Mouse (Mus musculus) MEL (cell line): Measurements from ENCODE around the gene Elmod3.

Experiments used
- CHD2 ChIP-seq: IDR thresholded peaks from 2 replicates; pipeline ENCODE4 v1.6.1; 2011; ENCODE audit warnings: low read length, improper control_type of control experiment
- CTCF ChIP-seq, 3 experiments: IDR thresholded peaks in 2 of 3; conservative IDR thresholded peaks in 1 of 3; 2 replicates each; pipeline ENCODE4 v1.5.1; 2011 to 2012; ENCODE audit warnings: low read length in 3 of 3, low read depth in 2 of 3, mild to moderate bottlenecking in 2 of 3, improper control_type of control experiment in 1 of 3, inconsistent platforms in 1 of 3, mixed read lengths in 1 of 3, moderate library complexity in 1 of 3; ENCODE audit not compliant: control insufficient read depth in 1 of 3, insufficient read depth in 1 of 3, poor library complexity in 1 of 3, severe bottlenecking in 1 of 3
- JUND ChIP-seq: IDR thresholded peaks from 2 replicates; pipeline ENCODE4 v1.6.1; 2011; ENCODE audit warnings: low read depth, mild to moderate bottlenecking, improper control_type of control experiment, low read length
- MAX ChIP-seq: IDR thresholded peaks from 2 replicates; pipeline ENCODE4 v1.6.1; 2011; ENCODE audit warnings: low read length, improper control_type of control experiment
- POLR2A ChIP-seq, 2 experiments: IDR thresholded peaks; 2 replicates each; pipeline ENCODE4 v1.6.1; 2011 to 2012; ENCODE audit warnings: low read length in 2 of 2, mild to moderate bottlenecking in 2 of 2, control low read depth in 1 of 2, improper control_type of control experiment in 1 of 2, low read depth in 1 of 2, moderate library complexity in 1 of 2; ENCODE audit not compliant: control insufficient read depth in 1 of 2, insufficient read depth in 1 of 2, poor library complexity in 1 of 2
- RCOR1 ChIP-seq: IDR thresholded peaks from 2 replicates; pipeline ENCODE4 v1.6.1; 2012; ENCODE audit warnings: low read depth, mild to moderate bottlenecking, inconsistent platforms, low read length, improper control_type of control experiment
- TAL1 ChIP-seq: IDR thresholded peaks from 2 replicates; pipeline ENCODE4 v1.6.1; 2012; ENCODE audit warnings: mild to moderate bottlenecking, inconsistent platforms, low read length, moderate library complexity, mixed read lengths
- TCF12 ChIP-seq: IDR thresholded peaks from 2 replicates; pipeline ENCODE4 v1.6.1; 2014; ENCODE audit warnings: low read depth, mild to moderate bottlenecking, inconsistent platforms, low read length, improper control_type of control experiment, moderate library complexity

DNA sequence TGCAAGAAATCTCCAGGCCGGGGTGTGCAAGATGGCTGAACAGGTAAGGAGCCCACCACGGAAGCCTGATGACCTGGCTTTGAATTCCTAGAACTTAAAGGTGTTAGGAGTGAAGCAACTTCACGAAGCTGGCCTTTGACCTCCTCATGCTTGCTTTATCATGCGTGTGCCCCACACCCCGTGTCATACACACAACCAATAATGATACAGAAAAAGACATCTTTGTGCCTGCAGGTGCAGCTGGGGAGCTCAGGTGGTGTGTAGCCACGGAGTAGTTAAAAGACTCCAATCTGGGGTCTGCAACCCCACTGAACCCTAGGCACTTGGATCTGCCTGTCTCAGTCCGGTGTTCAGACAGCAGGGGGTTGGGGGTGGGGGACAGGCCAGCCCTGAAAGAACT, 32.7 kb downstream of the Elmod3 start:
- TF ChIP-seq CTCF (IDR thresholded peaks at IDR 0.05 in 2 of 3, conservative IDR thresholded peaks at IDR 0.05 in 1 of 3; ENCODE audit: control insufficient read depth in 1 of 3, insufficient read depth in 1 of 3, low read depth in 2 of 3, low read length in 3 of 3, poor library complexity in 1 of 3, severe bottlenecking in 1 of 3) (no peak), JUND (no peak), MAX (no peak), RCOR1 (no peak), TAL1 (no peak), TCF12 (no peak), POLR2A (IDR thresholded peaks at IDR 0.05; ENCODE audit: control insufficient read depth in 1 of 2, insufficient read depth in 1 of 2, low read depth in 1 of 2, low read length in 2 of 2, poor library complexity in 1 of 2) (no peak), CHD2 (no peak)
